17 mouse cellular contexts compared by ENCODE assay signal in genomic region chr11:106174372-106174771, GRCm38 (mm10). TPM values are rescaled to one million over a fixed set of nuclear protein-coding genes. Genes with fewer than 3 reads are reported as not detected.
DNase-seq lines count a peak whose midpoint lies in the region; ATAC-seq and TF ChIP-seq lines count a peak whose summit lies in the region.
"Had no signal": no experiment of that assay in that cellular context is flagged by ENCODE, and none has a peak within 500 bp of the region (broad histone marks: within the 10 kb centered on the region; RNA-seq: fewer than 3 reads in every experiment).

No protein-coding gene starts in this region.

- 66% methylated on average over 5 of the region's 5 CpGs for WGBS in liver, embryonic 16.5 days (ENCODE audit: insufficient replicate concordance)

- no peaks in the 10 kb centered on the region for H3K27me3 ChIP-seq in liver, embryonic 16.5 days (ENCODE audit: control insufficient read depth, insufficient read depth, low read depth, low read length)
- H3K27me3 ChIP-seq: embryonic facial prominence, embryonic 15.5 days; hindbrain, embryonic 15.5 days; limb, embryonic 15.5 days; neural tube, embryonic 15.5 days had no signal

- H3K9me3 ChIP-seq in liver, embryonic 16.5 days (replicated peaks; ENCODE audit: control insufficient read depth, low read length), result no peaks in the 10 kb centered on the region
- H3K9me3 ChIP-seq: embryonic facial prominence, embryonic 15.5 days; G1E; hindbrain, embryonic 15.5 days; limb, embryonic 15.5 days; neural tube, embryonic 15.5 days had no signal

- no peak for TF ChIP-seq CTCF in gastrocnemius, adult 2 months (IDR thresholded peaks at IDR 0.05)

- ATAC-seq in liver, embryonic 16.5 days (ENCODE audit: low read depth), result peak; percentile 35; the same call in 1 of the 2 replicates
- ATAC-seq: activated CD4-positive, CD25-positive, alpha-beta regulatory T cell, adult 4 months had no signal

- H3K27ac ChIP-seq in liver, embryonic 16.5 days (ENCODE audit: low read length), result no peak overlapping the region
- H3K27ac ChIP-seq in gastrocnemius, adult 2 months, result peak overlapping the region; percentile 69
- H3K27ac ChIP-seq: embryonic facial prominence, embryonic 15.5 days; hindbrain, embryonic 15.5 days; limb, embryonic 15.5 days; neural tube, embryonic 15.5 days had no signal

- H3K4me1 ChIP-seq in liver, embryonic 16.5 days (ENCODE audit: control insufficient read depth, low read depth, low read length), result peaks cover 25% of the 10 kb centered on the region
- H3K4me1 ChIP-seq: hindbrain, embryonic 15.5 days; neural tube, embryonic 15.5 days had no signal

- H3K9ac ChIP-seq in liver, embryonic 16.5 days (ENCODE audit: low read depth, low read length), result no peak overlapping the region
- H3K9ac ChIP-seq: embryonic facial prominence, embryonic 15.5 days; hindbrain, embryonic 15.5 days; limb, embryonic 15.5 days; neural tube, embryonic 15.5 days had no signal

- no peaks in the 10 kb centered on the region for H3K36me3 ChIP-seq in liver, embryonic 16.5 days (ENCODE audit: control insufficient read depth, insufficient read depth)

- H3K4me3 ChIP-seq in liver, embryonic 16.5 days (ENCODE audit: low read depth, low read length), result no peak overlapping the region
- H3K4me3 ChIP-seq in gastrocnemius, adult 2 months, result no peak overlapping the region
- H3K4me3 ChIP-seq: embryonic facial prominence, embryonic 15.5 days; hindbrain, embryonic 15.5 days; limb, embryonic 15.5 days; neural tube, embryonic 15.5 days had no signal

- peak; percentile 66 for DNase-seq in cerebellum, adult 11 months
- no peak for DNase-seq in cerebellum, postnatal 4 days (ENCODE audit: low spot score in 2 of 2)
- no peak for DNase-seq in liver
- peak; percentile 82 for DNase-seq in gastrocnemius, adult 2 months
- DNase-seq in kidney, postnatal 36 days, result peak; percentile 70 to 84
- DNase-seq in urinary bladder, postnatal 25 days (ENCODE audit: low spot score), result no peak
- no peak for DNase-seq in layer of hippocampus, adult 18-20 months (ENCODE audit: low spot score in 2 of 2)
- DNase-seq: thymus, postnatal 25 days had no signal

- H3K4me2 ChIP-seq in liver, embryonic 16.5 days (ENCODE audit: low read depth, low read length), result no peak overlapping the region
- H3K4me2 ChIP-seq: embryonic facial prominence, embryonic 15.5 days; hindbrain, embryonic 15.5 days; limb, embryonic 15.5 days; neural tube, embryonic 15.5 days had no signal

- intact Hi-C loops in gastrocnemius, adult 2 months (cut with DNase I), result no loop called here

RNA-seq across cellular contexts. Expression of gene Limd2, which starts 13.7 kb away (rescaled TPM):
- 76.8 and 79.6 TPM in 2 replicates for polyA plus RNA-seq in liver, embryonic 16.5 days (2015; fragmentation: Nextera tagmentation; extraction: Ambion mirVana)
- 1 to 10 TPM; 1.3 to 1.7 TPM for total RNA-seq in gastrocnemius, adult 2 months (2021)
- 100 to 1,000 TPM; 144 to 147 TPM for total RNA-seq in layer of hippocampus, adult 18-20 months (2021)

RNA-seq across cellular contexts. Expression of gene Gm10840, which starts 13.7 kb away (rescaled TPM):
- polyA plus RNA-seq in liver, embryonic 16.5 days (2015; fragmentation: Nextera tagmentation; extraction: Ambion mirVana), result not detected in 2 replicates
- total RNA-seq in gastrocnemius, adult 2 months (2021), result not detected
- 1 to 10 TPM in 1 of 2 experiments, not detected in 1; 1.4 TPM for total RNA-seq in layer of hippocampus, adult 18-20 months (2021)
- total RNA-seq: G1E; midbrain, postnatal 0 days had no signal
- polyA plus RNA-seq: activated CD4-positive, CD25-positive, alpha-beta regulatory T cell, adult 4 months; G1E; heart, embryonic 14.5 days; midbrain, postnatal 0 days; neural tube, embryonic 15.5 days had no signal

RNA-seq across cellular contexts. Expression of gene Strada, which starts 27.6 kb away (rescaled TPM):
- polyA plus RNA-seq in liver, embryonic 16.5 days (2015; fragmentation: Nextera tagmentation; extraction: Ambion mirVana), result 7.3 and 7.6 TPM in 2 replicates
- total RNA-seq in gastrocnemius, adult 2 months (2021), result 10 to 100 TPM; 10.0 to 10.5 TPM
- total RNA-seq in layer of hippocampus, adult 18-20 months (2021), result 10 to 100 TPM; 26.6 to 29.2 TPM

RNA-seq across cellular contexts. Expression of gene Ccdc47, which starts 41.8 kb away (rescaled TPM):
- 42.3 and 44.2 TPM in 2 replicates for polyA plus RNA-seq in liver, embryonic 16.5 days (2015; fragmentation: Nextera tagmentation; extraction: Ambion mirVana)
- total RNA-seq in gastrocnemius, adult 2 months (2021), result 10 to 100 TPM; 68.3 to 78.9 TPM
- total RNA-seq in layer of hippocampus, adult 18-20 months (2021), result 100 to 1,000 TPM in 1 of 2 experiments, 10 to 100 TPM in 1; 96.3 to 100 TPM

RNA-seq across cellular contexts. Expression of gene Ddx42, which starts 42.4 kb away (rescaled TPM):
- polyA plus RNA-seq in liver, embryonic 16.5 days (2015; fragmentation: Nextera tagmentation; extraction: Ambion mirVana), result 22.7 and 24.7 TPM in 2 replicates
- total RNA-seq in gastrocnemius, adult 2 months (2021), result 10 to 100 TPM; 24.3 to 24.7 TPM
- total RNA-seq in layer of hippocampus, adult 18-20 months (2021), result 10 to 100 TPM; 65.8 to 68.2 TPM

Comparison
In these comparisons a context has a peak if more than half of its experiments do, and no peak if none do; other contexts are left out.
1. DNase-seq: peak in cerebellum, adult 11 months (single experiment), gastrocnemius, adult 2 months (single experiment) and kidney, postnatal 36 days (2 of 2); none in cerebellum, postnatal 4 days (0 of 2), liver (single experiment), urinary bladder, postnatal 25 days (single experiment) and layer of hippocampus, adult 18-20 months (0 of 2).
2. RNA of gene Limd2, which starts 13.7 kb away (total RNA-seq): 144 to 147 TPM in layer of hippocampus, adult 18-20 months; 1.3 to 1.7 TPM in gastrocnemius, adult 2 months; every median in the first group is over 10 times any median in the second.